ENCODE assay signal across 8 mouse cellular contexts in genomic region chr14:78677852-78678588, GRCm38 (mm10). TPM values are rescaled to one million over a fixed set of nuclear protein-coding genes. Genes with fewer than 3 reads are reported as not detected.
DNase-seq lines count a peak whose midpoint lies in the region; ATAC-seq and TF ChIP-seq lines count a peak whose summit lies in the region.

No protein-coding gene starts in this region.

- H3K27me3 ChIP-seq in midbrain, postnatal 0 days (ENCODE audit: insufficient read depth, low read length) = no peaks in the 10 kb centered on the region

- no peak overlapping the region; the same call in 1 of the 2 replicates for H3K4me2 ChIP-seq in midbrain, postnatal 0 days (ENCODE audit: low read depth, low read length, poor library complexity, severe bottlenecking)

- 0 out of 2 replicates have a peak, but pooled peaks cover 3% of the 10 kb centered on the region for H3K4me1 ChIP-seq in midbrain, postnatal 0 days (ENCODE audit: insufficient read depth, low read length)

- peak; percentile 28; the same call in 1 of the 2 replicates for TF ChIP-seq CTCF in midbrain, postnatal 0 days (IDR thresholded peaks at IDR 0.05)

- no peak overlapping the region for H3K9ac ChIP-seq in midbrain, postnatal 0 days (replicated peaks; ENCODE audit: low read length, poor library complexity, severe bottlenecking)

- DNase-seq in gastrocnemius, postnatal 25 days = peak; percentile 14
- no peak for DNase-seq in gastrocnemius, postnatal 10 days
- peak; percentile 24 for DNase-seq in Muller cell, postnatal 12 days (ENCODE audit: inconsistent ontology term)
- peak; percentile 57 to 59 for DNase-seq in frontal cortex, postnatal 10 days (ENCODE audit: low spot score in 2 of 2)
- DNase-seq in kidney, postnatal 10 days = peak; percentile 58
- DNase-seq in midbrain, postnatal 0 days (ENCODE audit: low spot score) = peak; percentile 57
- DNase-seq in thymus, postnatal 10 days (ENCODE audit: low spot score in 2 of 2) = no peak
- no peak for DNase-seq in thymus, postnatal 0 days (ENCODE audit: low spot score)

- ATAC-seq in midbrain, postnatal 0 days (ENCODE audit: low FRiP score) = no peak

- H3K27ac ChIP-seq in midbrain, postnatal 0 days (ENCODE audit: low read depth, low read length) = 0 out of 2 replicates have a peak overlapping the region, but pooled peaks have one; percentile 8

- H3K4me3 ChIP-seq in midbrain, postnatal 0 days (ENCODE audit: low read depth, low read length) = no peak overlapping the region

- 21% methylated on average over 7 of the region's 7 CpGs for WGBS in midbrain, postnatal 0 days

- H3K36me3 ChIP-seq in midbrain, postnatal 0 days (ENCODE audit: insufficient read depth, low read length) = no peaks in the 10 kb centered on the region

- no peaks in the 10 kb centered on the region for H3K9me3 ChIP-seq in midbrain, postnatal 0 days (ENCODE audit: low read length)

RNA-seq across cellular contexts. Expression of gene Dgkh, which starts 54.6 kb away (rescaled TPM):
- 1 to 10 TPM; 2.8 to 3.1 TPM for total RNA-seq in gastrocnemius, postnatal 25 days (2021)
- total RNA-seq in gastrocnemius, postnatal 10 days (2021) = 1 to 10 TPM; 6.5 to 8.9 TPM
- total RNA-seq in midbrain, postnatal 0 days (2014; rRNA removed) = 15.3 and 17.0 TPM in 2 replicates
- 2.2 and 2.8 TPM in 2 replicates for polyA plus RNA-seq in midbrain, postnatal 0 days (2015; fragmentation: Nextera tagmentation; extraction: Ambion mirVana)
- 1.4 and 2.2 TPM in 2 replicates for polyA plus RNA-seq in thymus, postnatal 0 days (2015; fragmentation: Nextera tagmentation; extraction: Ambion mirVana)

Comparison
In these comparisons a context has a peak if more than half of its experiments do, and no peak if none do; other contexts are left out.
1. DNase-seq: peak in gastrocnemius, postnatal 25 days (single experiment), Muller cell, postnatal 12 days (single experiment), frontal cortex, postnatal 10 days (2 of 2), kidney, postnatal 10 days (single experiment) and midbrain, postnatal 0 days (single experiment); none in gastrocnemius, postnatal 10 days (single experiment), thymus, postnatal 10 days (0 of 2) and thymus, postnatal 0 days (single experiment).